Mouse (Mus musculus): Measurements from ENCODE around the gene Gprin1.
A peak's percentile ranks its signal among the peaks of the same experiment; 100 is the strongest.
"Not testable (repeated sequence)": the region's sequence is repeated elsewhere in the genome, so short reads cannot be mapped to it uniquely, and the experiment has no call there.

The Gprin1 gene

DNA sequence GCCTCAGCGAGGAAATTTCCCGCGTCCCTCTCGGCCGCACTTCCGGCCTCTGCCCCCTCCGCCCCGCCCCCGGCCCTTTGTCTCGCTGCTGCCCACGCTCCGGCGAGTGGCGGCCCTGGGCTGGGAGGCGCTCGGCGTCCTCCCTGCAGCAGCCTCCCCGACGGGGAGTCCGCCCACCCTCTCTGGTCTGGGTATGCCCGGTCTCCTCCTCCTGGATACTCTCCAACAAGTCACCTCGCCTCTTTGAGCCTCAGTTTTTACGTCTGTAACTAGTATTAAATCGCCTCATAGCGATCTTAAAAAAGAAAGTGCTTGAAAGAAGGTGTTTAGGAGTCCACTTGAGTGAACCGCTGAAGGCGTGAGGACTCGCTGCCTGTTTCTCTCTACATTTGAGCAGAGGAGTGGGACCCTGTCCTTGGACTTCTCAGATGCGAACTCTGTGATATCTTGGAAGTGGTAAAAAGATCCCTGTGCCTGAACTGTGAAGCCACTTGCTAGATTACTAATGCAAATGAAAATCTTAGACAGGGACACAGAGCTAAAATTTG, at the start of gene Gprin1:
Gene Gprin1, minus strand, starts transcription at position 11 of the 548 bp plus-strand sequence.
- DNase-seq: no peak

DNA sequence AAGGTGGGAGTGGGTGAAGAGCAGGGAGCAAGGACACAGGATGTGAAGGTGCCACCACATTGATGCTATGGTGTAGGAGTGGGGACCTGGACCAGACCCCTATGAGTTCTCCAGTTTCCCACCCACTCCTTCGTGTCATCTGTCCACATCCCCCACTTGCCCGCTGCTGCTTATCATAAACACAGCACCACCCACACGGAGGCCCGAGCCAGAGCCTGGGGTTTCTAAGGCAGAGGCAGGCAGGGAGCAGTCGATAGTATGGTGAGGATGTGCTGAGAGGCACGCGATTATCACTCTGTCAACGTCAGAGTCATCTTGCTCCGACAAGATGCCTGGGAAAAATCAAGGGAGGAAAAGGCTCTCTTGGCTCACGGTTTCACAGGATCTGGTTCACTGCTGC, 49.1 kb upstream of the Gprin1 start:
- DNase-seq: no peak

DNA sequence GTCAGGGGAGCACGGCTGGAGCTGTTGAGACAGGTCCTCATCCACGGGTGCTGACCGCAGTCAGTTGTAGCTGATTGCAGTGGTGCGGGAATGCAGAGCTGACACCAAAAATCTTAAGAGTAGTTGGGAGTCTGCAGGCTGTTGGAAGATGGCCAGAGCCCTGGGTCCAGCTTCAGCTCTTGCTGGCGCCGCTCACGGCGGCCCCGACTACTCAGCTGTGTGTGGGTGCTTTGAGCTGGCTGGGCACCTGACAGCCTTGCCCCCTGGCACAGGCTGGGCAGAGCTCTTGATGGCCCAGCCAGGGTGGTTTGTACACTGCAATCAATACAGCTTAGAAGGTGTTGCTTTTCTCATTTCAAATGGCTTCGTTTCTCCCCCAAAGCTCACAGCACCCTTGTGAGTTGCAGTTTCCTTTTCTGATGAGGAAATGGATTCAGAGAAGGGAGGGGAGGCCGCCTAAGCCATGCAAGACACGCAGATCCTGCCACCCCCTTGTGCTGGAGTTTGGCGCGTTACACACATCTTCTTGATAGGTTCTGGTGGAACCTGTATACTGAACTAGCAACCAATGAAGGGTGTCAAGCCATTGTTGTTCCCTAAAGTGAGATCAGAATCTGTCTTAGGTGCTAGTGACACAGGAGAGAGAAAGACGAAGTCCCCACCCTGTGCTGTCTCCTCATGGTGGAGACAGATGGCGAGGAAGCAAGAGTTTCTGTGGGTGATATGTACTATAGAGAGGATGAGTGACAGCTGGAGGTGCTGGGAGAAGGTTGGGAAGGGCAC, 48.4 kb upstream of the Gprin1 start:
- DNase-seq: no peak

DNA sequence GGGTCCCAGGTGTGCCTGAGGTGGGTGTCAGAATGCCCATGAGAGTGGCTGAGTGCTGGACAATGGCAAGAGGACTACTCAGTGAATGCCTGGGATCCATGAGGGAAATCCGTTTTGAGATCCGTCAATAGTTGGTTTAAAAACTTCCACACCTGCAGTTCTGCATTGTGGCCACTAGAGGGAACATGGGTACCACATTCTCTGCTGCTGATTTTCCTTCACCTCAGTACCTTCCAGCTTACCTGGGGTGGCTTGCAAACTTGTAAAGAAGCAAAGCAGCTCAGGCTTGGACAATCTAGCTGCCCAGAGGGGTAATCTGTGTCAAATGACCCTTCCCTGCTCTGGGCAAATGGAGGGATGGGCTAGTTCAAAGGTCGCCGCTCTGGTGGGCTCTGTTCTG, 47.7 kb upstream of the Gprin1 start:
- no peak for DNase-seq

DNA sequence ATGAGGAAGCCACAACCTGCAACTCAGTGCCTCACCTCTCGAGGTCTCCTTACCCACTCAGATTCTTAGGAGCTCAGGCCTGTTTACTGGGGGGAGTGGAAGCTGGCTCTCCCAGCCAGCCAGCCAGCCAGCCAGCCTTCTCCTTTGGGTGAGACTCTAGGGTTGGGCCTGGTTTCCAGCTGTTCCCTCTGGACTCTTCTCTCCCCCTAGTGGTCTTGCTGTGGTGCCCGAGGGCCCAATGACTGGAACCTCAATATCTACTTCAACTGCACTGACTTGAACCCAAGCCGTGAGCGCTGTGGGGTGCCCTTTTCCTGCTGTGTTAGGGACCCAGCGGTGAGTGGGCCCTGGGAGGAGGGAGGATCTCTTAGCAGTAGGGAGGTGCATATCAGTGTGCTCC, 45.2 kb upstream of the Gprin1 start:
- DNase-seq: no peak

DNA sequence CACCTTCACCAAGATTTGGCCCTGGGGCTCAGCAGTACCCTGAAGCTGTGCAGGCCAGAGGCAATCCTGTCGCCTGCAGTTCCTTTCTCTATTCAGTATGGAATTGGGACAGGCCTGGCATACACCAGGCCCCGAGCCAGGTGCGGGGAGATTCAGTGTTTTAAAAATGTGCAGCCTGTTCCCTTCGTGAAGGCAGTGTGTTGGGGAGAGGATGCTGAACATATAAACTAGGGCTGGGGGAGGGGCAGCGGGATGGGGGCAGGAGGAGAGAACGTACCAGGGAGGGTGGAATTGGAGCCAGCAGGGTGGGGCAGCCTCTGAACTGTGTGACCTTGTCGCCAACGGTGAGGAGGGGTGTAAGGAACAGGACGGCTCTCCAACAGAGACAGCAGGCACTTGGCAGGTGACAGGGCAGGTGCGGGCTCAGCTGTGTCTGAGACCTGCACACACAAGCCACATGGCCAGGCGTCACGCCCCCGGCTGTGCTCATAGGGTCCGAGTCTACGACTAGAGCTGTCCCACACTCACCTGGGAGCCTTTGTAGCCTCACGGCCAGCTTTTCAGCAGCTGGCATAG, 44.4 kb upstream of the Gprin1 start:
- DNase-seq: no peak

DNA sequence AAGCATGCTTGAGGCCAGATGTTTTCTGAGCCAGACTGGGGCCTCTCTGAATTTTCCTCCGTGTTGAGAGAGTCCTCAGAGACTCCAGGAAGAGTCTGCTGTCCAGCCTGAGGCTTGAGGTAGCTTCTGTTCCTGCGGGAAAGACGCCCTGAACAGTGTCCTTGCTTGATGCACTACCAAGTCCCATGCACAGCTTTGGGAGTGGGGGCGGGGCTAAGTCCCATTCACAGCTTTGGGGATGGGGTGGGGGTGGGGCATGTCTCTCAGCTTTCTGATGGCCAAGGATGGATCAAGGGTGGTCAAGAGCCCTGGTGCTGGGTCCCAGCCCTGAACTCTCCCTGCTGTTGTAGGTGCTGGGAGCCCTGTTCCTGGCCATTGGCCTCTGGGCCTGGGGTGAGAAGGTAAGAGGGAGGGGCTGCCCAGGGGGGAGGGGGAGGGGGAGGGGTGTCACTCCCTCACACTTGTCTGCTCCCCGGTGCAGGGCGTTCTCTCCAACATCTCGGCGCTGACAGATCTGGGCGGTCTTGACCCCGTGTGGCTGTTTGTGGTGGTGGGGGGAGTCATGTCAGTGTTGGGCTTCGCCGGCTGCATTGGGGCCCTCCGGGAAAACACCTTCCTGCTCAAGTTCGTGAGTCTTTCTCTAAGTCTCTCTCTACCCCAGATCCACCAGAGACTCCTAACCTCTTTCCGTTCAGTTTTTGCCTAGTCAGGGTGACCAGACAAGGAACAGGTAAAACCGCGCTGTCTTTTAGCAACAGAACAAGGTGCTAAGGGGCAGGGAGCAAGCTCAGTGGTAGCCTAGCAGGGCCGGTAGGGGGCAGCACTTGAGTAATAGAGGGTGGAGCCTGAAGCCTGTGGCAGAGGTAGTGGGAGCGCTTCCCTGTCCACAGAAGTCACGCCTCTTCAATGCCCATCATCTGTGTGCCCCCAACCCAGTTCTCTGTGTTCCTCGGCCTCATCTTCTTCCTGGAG, 42.9 kb upstream of the Gprin1 start:
- no peak for DNase-seq

DNA sequence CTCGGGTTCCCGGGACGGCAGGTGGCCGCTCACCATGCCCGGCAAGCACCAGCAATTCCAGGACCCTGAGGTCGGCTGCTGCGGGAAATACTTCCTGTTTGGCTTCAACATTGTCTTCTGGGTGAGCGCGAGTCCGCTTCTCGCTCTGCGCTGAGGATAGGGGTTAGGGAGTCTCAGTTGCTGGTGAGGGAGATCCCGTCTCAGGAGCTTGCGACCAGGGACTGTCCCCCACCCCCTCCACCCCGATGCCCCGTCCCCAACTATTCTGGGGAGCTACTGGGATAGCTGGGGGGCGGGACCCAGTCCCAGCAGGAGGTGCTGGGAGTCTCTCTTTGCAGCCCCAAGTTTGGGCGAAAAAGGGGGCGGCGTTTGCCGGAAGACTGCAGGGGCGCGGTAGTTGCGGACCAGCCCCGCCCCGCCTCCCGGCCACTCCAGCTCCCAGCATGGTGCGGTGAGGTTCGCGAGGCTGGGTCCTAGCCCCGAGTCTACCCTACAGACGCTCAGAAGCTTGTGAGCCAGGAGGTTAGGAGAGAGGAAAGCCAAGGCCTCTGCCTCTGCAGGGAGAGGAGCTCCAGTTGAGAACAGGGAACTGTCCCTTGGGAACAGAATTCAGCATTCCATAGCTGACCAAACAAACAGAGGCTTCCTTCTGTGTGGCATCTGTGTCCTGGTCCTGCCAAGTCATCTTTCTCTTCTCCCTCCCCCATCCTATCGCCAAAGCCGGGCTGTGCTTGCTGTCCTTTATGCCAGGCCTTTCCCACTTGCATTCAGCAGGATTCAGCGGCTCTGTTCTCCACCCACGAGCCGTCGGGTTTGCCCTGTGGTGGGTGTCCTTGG, 40.1 kb upstream of the Gprin1 start:
- no peak for DNase-seq

DNA sequence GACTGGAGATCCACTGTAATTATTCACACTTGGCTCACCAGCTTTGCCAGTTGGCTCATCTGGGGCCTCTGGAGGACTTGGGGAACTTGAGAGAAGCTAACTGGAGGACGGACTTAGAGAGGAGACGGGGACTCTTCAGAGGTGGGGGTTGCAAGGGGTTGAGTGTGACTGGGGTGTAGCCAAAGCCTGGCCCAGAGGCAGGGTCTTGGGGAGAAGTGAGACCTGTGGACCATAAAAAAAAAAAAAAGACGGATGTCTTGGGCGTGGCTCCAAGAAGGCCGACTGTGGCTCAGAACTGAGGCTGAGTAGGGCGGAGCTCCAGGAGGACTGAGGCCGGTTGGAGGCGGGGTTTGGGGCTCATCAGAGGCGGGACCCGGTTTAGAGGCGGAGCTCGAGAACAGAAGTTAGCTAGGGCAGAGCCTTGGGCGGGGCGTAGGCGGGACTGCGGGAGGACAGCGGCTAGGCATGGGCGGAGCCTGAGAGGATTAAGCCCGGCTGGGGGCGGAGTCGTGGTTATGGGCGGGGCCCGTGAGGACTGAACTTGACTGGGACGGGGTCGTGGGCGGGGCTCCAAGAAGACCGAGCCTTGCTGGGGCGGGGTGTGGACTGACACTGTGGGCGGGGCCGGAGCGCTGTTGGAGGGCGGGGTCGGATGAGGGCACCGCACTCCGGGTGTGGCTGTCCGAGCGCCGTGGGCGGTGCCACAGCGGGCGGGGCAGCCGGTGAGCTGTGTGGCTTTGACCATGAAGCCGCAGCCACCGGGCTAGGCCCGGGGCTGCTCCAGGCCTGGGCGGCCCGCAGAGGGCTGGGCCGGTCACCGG, 39.3 kb upstream of the Gprin1 start, which contains the start of gene Tspan17:
Gene Tspan17, plus strand, starts transcription at position 638 of the 821 bp plus-strand sequence.
- DNase-seq: peak; percentile 66 to 72

DNA sequence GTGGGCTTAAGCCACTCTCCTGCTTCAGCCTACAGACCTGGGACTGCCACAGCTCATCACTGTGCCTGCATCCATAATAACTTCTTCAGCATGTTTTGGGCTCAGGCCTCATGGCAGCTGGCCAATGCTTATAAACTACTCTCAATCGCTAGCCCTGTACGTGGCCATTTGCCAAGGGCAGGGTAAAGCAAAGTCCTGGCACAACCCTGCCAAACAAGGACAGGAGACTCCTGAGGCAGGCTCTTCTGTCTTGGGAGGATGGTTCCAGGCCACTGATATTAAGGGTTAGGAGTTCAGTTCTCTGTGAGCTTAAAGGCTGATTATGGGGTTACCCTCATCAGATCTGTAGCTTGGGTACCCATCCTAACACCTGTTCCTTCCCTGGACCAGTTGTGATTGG, 37.9 kb upstream of the Gprin1 start:
- DNase-seq: not testable (repeated sequence)

DNA sequence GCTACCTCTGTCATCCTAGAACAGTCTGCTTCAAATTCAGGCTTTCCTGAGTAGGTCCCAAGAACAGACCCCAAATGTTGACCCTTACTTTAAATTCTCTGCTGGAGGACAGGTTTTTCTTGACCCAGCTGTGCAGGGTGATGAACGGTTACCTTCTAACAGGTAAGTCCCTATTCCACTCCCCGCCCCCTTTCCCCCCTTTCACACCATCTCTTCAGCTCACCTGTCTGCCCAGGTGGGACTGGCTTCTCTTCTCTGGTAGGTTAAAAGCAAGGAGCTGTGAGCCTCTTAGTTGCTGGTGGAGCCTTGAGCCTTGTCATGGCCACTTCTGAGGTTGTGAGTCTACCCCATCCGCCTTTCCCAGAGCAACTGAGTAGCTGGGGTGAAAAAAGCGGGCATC, 34.0 kb upstream of the Gprin1 start, which contains the start of gene Eif4e1b:
Gene Eif4e1b, plus strand, starts transcription at position 301 of the 400 bp plus-strand sequence.
- no peak for DNase-seq

DNA sequence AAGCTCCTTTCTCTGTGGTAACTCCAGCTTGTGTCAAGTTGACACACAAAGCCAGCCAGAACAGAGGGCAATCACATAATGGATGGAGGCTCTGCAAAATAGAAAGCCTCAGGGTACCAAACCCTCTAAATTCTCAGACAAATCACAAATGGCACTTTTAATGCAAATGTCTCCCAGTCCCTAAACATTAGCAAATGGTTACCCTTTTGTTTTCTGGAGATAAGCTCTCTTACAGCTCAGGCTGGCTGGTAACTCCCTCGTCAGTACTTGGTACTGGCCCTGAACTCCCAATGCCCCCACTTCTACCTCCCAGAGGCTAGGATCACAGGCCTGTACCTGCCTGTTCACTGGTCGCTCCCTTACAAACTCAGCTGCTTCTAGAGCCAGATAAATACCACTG, 33.6 kb upstream of the Gprin1 start:
- no peak for DNase-seq

DNA sequence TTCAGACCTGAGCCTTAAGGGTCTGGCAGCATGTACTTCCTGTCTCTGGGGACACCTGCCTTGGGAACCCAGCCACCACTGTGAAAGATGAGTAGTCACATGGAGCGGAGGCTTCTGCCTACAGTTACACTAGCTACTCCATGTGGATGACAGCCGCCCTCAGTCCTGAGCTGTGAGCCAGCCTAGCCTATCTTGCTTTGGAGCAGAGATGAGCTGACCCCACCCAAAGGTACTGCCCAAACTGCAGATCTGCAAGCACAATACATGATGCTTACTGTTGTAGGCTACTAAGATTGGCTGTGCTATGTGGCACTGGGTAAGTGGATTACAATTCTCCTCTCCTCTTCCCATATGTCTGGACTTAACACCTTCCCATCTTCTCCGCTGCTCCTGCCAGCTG, 31.4 kb upstream of the Gprin1 start:
- DNase-seq: no peak

DNA sequence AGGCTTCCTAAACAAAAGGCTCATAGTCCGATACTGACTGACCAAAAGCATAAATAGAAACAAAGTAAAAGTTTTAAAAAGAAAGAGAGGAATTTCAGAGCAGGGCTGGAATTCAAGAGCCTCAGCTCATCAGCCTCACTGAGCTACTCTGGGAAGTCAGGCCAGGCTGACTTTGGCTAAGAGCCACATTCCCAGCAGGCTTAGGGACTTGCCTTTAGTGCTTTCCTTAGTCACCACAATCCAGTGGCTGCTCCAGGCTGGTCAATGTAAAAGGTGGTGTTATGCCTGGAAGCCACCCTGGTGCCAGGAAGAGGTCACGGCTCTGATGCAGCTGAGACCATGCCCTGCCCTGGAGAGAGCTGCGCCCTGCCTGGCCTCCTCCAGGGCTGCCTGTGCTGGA, 30.9 kb upstream of the Gprin1 start:
- no peak for DNase-seq

DNA sequence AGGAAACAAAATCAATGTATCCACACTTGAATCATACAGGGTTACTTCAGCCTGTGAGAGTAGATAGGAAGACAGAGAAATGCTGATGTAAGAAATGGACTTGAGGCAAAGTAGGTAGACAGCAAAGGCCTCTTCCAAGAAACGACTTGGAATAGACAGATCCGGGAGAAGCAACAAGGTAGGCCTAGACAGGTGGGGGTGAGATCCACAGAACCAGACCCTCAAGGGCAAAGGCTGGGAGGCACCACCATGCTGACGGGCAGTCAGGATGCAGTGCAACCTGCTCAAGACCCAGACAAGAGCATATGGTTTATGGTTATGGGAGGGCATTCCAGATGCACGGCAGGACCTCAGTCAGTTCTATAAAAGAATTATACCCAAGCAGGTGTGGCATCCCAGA, 17.3 kb upstream of the Gprin1 start:
- no peak for DNase-seq

DNA sequence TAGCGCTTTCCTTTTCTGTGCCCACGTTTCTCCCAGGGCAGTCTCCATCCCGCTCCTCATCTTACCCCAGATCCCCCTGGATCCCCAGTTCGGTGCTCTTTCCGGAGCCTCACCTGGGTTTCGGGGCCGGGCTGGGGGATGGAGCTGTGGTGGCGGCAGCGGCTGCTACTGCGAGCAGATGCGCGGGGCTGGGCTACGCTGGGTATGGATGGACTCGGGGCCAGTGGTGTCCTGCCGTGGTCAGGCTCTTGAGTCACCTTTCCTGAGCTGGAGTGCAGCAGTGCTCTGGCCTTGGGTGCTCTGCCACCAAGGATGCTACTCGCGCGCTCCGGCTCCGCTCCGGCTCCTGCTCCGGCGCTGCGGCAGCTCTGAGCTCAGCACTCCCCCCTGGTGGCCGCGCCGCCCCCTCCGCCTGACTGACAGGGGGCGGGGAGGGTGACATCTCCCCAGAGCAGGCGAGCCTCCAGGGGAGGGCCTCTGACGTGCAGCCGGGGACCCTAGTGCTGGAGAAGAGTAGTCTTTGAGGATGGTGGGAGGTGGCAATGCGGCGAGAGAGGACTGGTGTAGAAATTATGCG, 16.6 kb upstream of the Gprin1 start, which contains the start of gene Sncb:
Gene Sncb, minus strand, starts transcription at position 404 of the 577 bp plus-strand sequence.
- peak; percentile 18 to 20 for DNase-seq

DNA sequence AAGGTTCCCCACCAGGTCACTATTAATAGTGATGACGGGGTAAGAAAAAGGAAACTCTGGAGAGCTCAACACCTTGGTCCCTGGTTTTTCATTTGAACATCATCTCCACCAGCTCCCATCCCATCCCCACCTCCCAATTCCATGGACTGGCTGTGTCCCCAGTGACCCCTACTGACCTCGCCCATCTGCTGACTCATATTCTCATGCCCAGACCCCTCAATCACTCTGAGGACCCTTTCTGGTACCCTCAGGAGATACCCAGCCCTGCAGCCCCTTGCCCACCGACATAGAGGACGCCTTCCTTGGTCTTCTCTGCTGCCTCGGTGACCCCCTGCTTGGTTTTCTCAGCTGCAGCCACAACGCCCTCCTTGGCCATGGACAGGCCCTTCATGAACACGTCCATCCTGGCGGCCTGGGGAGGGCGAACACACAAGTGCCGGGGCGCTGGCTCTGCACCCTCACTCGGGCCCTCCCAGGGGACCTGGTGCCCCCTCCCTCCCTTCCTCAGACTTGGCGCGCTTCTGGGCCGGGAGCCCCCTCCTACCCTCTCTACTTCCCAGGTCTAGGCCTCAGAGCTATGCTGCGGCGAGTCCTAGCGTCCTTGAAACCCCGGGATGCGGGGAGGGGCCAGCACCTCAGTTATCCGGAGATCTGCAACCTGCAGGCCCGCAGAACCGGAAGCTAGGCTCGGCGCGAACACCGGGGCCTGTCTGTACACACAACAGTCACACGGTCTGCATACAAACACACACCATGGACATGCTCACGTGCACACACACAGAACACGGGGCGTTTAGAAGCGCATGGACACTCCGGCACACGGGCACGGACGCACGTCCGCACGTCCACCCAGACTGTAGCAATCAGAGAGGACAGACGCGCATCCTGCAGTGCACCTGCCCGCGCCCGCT, 15.9 kb upstream of the Gprin1 start:
- no peak for DNase-seq

DNA sequence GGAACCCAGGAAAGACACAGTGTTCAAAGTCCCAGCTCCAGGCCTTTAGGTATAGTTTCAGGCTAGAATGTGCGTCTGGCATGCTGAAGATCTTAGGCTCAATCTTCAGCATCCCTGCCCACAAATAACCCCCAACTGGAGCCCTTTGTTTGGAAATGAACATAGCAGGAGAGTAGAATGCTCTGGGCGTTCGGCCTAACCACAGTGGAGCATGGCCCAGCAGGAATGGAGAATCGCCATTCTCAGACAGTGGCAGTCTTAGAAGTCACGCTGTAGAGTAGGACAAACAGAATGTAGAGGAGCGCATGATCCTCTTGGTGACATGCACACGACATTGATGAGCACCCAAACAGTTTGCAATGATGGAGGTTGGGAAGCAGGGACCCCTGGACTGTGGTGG, 11.2 kb upstream of the Gprin1 start:
- no peak for DNase-seq

DNA sequence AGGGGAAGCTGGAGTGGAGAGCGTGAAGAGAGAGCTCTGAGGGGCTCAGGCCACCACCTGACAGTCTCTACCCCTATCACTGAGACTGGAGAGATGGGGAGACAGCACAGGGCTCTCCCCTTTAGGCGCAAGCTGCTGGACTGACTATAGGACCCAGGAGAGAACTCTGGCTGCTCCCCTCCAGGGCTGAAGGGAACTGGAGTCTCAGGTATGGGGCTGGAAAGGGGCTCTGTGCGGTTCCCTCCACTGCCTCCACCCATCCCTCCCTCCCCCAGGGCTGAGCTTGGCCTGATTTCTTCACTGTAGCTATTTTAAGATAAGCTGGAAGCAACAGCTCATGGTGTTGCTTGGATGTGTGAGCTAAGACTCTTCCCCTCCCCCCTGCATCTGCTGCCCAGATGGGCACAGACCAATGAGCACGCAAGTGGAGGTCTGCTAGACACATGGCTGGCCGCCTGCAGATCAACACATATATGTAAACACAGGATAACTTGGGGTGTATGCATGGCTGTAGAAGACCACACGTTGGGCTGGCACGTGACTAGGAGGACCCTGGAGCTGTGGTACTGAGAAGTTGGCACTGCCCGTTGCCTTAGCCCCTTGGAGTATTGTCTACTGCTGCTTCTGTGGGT, 10.6 kb upstream of the Gprin1 start:
- DNase-seq: no peak
